Mouse (Mus musculus): ENCODE measurements at regions not wholly inside any gene's neighbourhood (a gene's known extent, or its start where the extent isn't known, plus 50 kb on each side); places are given as distances from the start of the nearest gene placed in this dataset.

DNA sequence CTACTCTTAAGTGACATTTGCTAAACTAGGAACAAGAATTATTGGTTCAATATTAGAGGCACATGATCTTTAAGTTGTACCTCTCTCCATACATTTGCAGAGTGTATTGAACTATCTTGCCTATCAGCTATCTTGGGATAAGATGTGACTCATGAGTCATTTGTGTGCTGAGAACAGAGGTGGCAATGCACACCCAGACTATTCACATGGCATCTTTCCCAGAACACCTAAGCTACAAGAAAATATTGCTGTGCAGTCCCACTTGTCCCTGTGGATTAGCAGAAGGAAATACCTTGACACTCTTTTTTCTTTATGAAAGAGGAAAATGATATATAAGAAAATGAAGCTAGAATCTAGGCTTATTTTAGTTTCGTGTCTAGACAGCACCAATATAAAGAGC, 104.8 kb upstream of the Grm3 start:
- Histone ChIP-seq H3K27ac (ENCODE audit: insufficient read depth, low read depth) (no peak overlapping the region), H3K4me2 (ENCODE audit: insufficient read depth, low read depth, poor library complexity, severe bottlenecking) (no peak overlapping the region), H3K79me2 (replicated peaks; ENCODE audit: control insufficient read depth, extremely low read depth, insufficient read depth, poor library complexity, severe bottlenecking) (no peaks in the 10 kb centered on the region), H3K9ac (ENCODE audit: insufficient read depth, low read depth) (no peak overlapping the region), H3K9me3 (replicated peaks; ENCODE audit: low read length) (no peaks in the 10 kb centered on the region), H3K27me3 (replicated peaks) (no peaks in the 10 kb centered on the region), H3K4me3 (replicated peaks in 1 of 3; ENCODE audit: low read depth in 2 of 3, low read length in 2 of 3, poor library complexity in 1 of 3) (no peak overlapping the region), H3K36me3 (replicated peaks in 1 of 2; ENCODE audit: control insufficient read depth in 1 of 2, insufficient read depth in 1 of 2, low read length in 1 of 2) (no peaks in the 10 kb centered on the region), H3K4me1 (ENCODE audit: control insufficient read depth in 1 of 2, insufficient read depth in 2 of 2) (peaks cover 0 to 4% of the 10 kb centered on the region in 2 experiments; a peak in 2 of 4 replicates)
- TF ChIP-seq NELFE (IDR thresholded peaks at IDR 0.05; ENCODE audit: low read depth, low read length) (no peak), SIN3A (IDR thresholded peaks at IDR 0.05; ENCODE audit: low read length) (no peak)
- no peak for DNase-seq (ENCODE audit: extremely low read depth)
- dilution Hi-C loops (cut with MboI; ENCODE audit: extremely low pct_ligation_motif_present, extremely low pct_unique_long_range_greater_than_20kb, low sequenced_read_pairs): no loop called here
- in situ Hi-C loops (cut with MboI; ENCODE audit: low pct_ligation_motif_present, low pct_unique_long_range_greater_than_20kb, low sequenced_read_pairs): no loop called here

DNA sequence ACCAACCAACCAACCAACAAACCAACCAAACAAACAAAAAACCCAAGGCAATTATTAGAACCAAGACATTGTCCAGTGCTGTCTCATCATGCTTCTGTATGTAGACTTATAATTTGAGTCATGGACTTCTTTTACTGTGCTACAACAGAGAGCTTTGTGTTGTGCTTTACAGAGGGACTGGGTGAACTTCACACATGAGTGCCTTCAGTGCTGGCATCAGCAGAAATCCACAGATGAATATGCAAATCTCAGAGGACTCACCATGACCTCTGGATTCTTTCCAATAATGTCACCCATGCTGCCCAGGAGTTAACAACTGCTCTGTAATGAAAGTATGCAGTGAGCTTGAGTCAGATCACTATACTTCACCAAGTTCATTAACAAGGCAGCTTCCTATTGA, 76.7 kb upstream of the Grm3 start:
- in situ Hi-C loops (cut with MboI; ENCODE audit: low pct_ligation_motif_present, low pct_unique_long_range_greater_than_20kb, low sequenced_read_pairs): no loop called here
- peak; percentile 20 for DNase-seq (ENCODE audit: extremely low read depth)
- Histone ChIP-seq H3K4me3 (replicated peaks in 1 of 3; ENCODE audit: low read depth in 2 of 3, low read length in 2 of 3, poor library complexity in 1 of 3) (no peak overlapping the region), H3K27me3 (replicated peaks) (no peaks in the 10 kb centered on the region), H3K27ac (ENCODE audit: insufficient read depth, low read depth) (no peak overlapping the region), H3K9ac (ENCODE audit: insufficient read depth, low read depth) (no peak overlapping the region), H3K4me1 (ENCODE audit: control insufficient read depth in 1 of 2, insufficient read depth in 2 of 2) (peaks cover 0 to 8% of the 10 kb centered on the region in 2 experiments; a peak in 1 of 4 replicates), H3K9me3 (replicated peaks; ENCODE audit: low read length) (no peaks in the 10 kb centered on the region), H3K79me2 (replicated peaks; ENCODE audit: control insufficient read depth, extremely low read depth, insufficient read depth, poor library complexity, severe bottlenecking) (no peaks in the 10 kb centered on the region), H3K4me2 (ENCODE audit: insufficient read depth, low read depth, poor library complexity, severe bottlenecking) (no peak overlapping the region), H3K36me3 (replicated peaks in 1 of 2; ENCODE audit: control insufficient read depth in 1 of 2, insufficient read depth in 1 of 2, low read length in 1 of 2) (no peaks in the 10 kb centered on the region)
- TF ChIP-seq CTCF (conservative IDR thresholded peaks at IDR 0.05 in 1 of 2, IDR thresholded peaks at IDR 0.05 in 1 of 2; ENCODE audit: low read depth in 2 of 2, low read length in 2 of 2) (no peak), USF2 (conservative IDR thresholded peaks at IDR 0.05; ENCODE audit: low read depth, low read length) (no peak), HCFC1 (IDR thresholded peaks at IDR 0.05; ENCODE audit: low read depth, low read length) (no peak), MAFK (IDR thresholded peaks at IDR 0.05; ENCODE audit: insufficient replicate concordance, low read length) (peak; percentile 46; the same call in 1 of the 2 replicates), MXI1 (IDR thresholded peaks at IDR 0.05; ENCODE audit: low read depth, low read length) (no peak), SIN3A (IDR thresholded peaks at IDR 0.05; ENCODE audit: low read length) (no peak)
- dilution Hi-C loops (cut with MboI; ENCODE audit: extremely low pct_ligation_motif_present, extremely low pct_unique_long_range_greater_than_20kb, low sequenced_read_pairs): no loop called here

DNA sequence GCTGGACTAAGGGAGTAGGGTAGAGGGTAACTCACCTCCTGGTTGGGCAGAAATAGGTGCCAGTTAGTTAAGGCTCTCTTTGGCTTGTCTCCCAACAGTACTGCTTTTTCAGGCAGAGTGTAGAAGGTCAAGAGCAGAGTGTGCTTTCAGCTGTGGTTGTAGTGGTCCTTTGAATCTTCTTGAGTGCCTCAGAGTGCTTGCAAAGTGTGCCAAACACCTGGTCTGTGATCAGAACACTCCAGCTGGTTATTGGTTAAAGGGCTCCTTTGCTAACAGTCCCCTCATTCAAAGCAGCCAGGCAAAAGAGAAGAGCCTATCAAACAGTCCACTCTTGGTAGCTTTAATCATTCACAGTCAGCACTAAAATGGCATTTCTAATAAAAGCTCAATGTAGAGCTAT, 56.1 kb upstream of the Grm3 start:
- in situ Hi-C loops (cut with MboI; ENCODE audit: low pct_ligation_motif_present, low pct_unique_long_range_greater_than_20kb, low sequenced_read_pairs) (no loop called here), dilution Hi-C loops (cut with MboI; ENCODE audit: extremely low pct_ligation_motif_present, extremely low pct_unique_long_range_greater_than_20kb, low sequenced_read_pairs) (no loop called here)
- Histone ChIP-seq H3K4me2 (ENCODE audit: insufficient read depth, low read depth, poor library complexity, severe bottlenecking) (no peak overlapping the region), H3K9me3 (replicated peaks; ENCODE audit: low read length) (no peaks in the 10 kb centered on the region), H3K9ac (ENCODE audit: insufficient read depth, low read depth) (no peak overlapping the region), H3K4me1 (ENCODE audit: control insufficient read depth in 1 of 2, insufficient read depth in 2 of 2) (no peaks in the 10 kb centered on the region), H3K79me2 (replicated peaks; ENCODE audit: control insufficient read depth, extremely low read depth, insufficient read depth, poor library complexity, severe bottlenecking) (no peaks in the 10 kb centered on the region), H3K27ac (ENCODE audit: insufficient read depth, low read depth) (no peak overlapping the region), H3K4me3 (replicated peaks in 1 of 3; ENCODE audit: low read depth in 2 of 3, low read length in 2 of 3, poor library complexity in 1 of 3) (no peak overlapping the region), H3K27me3 (replicated peaks) (no peaks in the 10 kb centered on the region), H3K36me3 (replicated peaks in 1 of 2; ENCODE audit: control insufficient read depth in 1 of 2, insufficient read depth in 1 of 2, low read length in 1 of 2) (no peaks in the 10 kb centered on the region)
- no peak for TF ChIP-seq EP300 (IDR thresholded peaks at IDR 0.05; ENCODE audit: low read length)
- TF ChIP-seq POLR2A (IDR thresholded peaks at IDR 0.05; ENCODE audit: low read depth, low read length): no peak
- no peak for TF ChIP-seq USF1 (IDR thresholded peaks at IDR 0.05; ENCODE audit: low read depth, low read length)
- no peak for TF ChIP-seq POLR2AphosphoS2 (IDR thresholded peaks at IDR 0.05; ENCODE audit: low read depth, low read length)
- TF ChIP-seq MEF2A (IDR thresholded peaks at IDR 0.05; ENCODE audit: borderline replicate concordance, low read depth, low read length): no peak
- TF ChIP-seq NRF1 (IDR thresholded peaks at IDR 0.05; ENCODE audit: low read depth, low read length): no peak
- TF ChIP-seq ETS1 (conservative IDR thresholded peaks at IDR 0.05; ENCODE audit: low read depth, low read length): no peak
- no peak for TF ChIP-seq ELF1 (IDR thresholded peaks at IDR 0.05; ENCODE audit: low read depth, low read length)
- no peak for TF ChIP-seq MAX (IDR thresholded peaks at IDR 0.05; ENCODE audit: low read length)
- no peak for TF ChIP-seq KAT2A (IDR thresholded peaks at IDR 0.05; ENCODE audit: insufficient replicate concordance, low read length)
- TF ChIP-seq E2F4 (IDR thresholded peaks at IDR 0.05; ENCODE audit: insufficient replicate concordance, low read depth, low read length): no peak
- no peak for TF ChIP-seq ZKSCAN1 (IDR thresholded peaks at IDR 0.05; ENCODE audit: borderline replicate concordance, low read depth, low read length)
- DNase-seq (ENCODE audit: extremely low read depth): no peak
